Mouse (Mus musculus) hindbrain, postnatal 0 days (tissue): ENCODE measurements at regions not wholly inside any gene's neighbourhood (a gene's known extent, or its start where the extent isn't known, plus 50 kb on each side); places are given as distances from the start of the nearest gene placed in this dataset.

Experiments
- ATAC-seq: fragments of 200-750 bp; cut with Nextera tagmentation; 2 replicates; pipeline ENCODE4 v1.8.0; 2017; ENCODE audit warnings: mild to moderate bottlenecking, moderate TSS enrichment, moderate library complexity
- DNase-seq: peaks from one replicate; pipeline ENCODE4 v3.0.0-alpha.2; 2015; ENCODE audit warnings: low spot score
- H3K27ac ChIP-seq: fragments of 300-500 bp; sonication (generic); 2 replicates; pipeline ENCODE4 v1.5.1; 2014; ENCODE audit warnings: mild to moderate bottlenecking
- H3K27me3 ChIP-seq: fragments of 300-500 bp; sonication (generic); 2 replicates; pipeline ENCODE4 v1.6.1; 2014; ENCODE audit warnings: low read length, mixed read lengths; ENCODE audit not compliant: insufficient read depth
- H3K36me3 ChIP-seq: fragments of 300-500 bp; sonication (generic); 2 replicates; pipeline ENCODE4 v1.6.1; 2014; ENCODE audit warnings: low read length, mixed read lengths; ENCODE audit not compliant: insufficient read depth
- H3K4me1 ChIP-seq: fragments of 300-500 bp; sonication (generic); 2 replicates; pipeline ENCODE4 v1.6.1; 2014; ENCODE audit warnings: antibody characterized with exemption, low read length, mixed read lengths; ENCODE audit not compliant: insufficient read depth
- H3K4me2 ChIP-seq: fragments of 300-500 bp; sonication (generic); 2 replicates; pipeline ENCODE4 v1.6.1; 2014; ENCODE audit warnings: low read depth, mild to moderate bottlenecking, low read length, moderate library complexity, mixed read lengths
- H3K4me3 ChIP-seq: fragments of 300-500 bp; sonication (generic); 2 replicates; pipeline ENCODE4 v1.5.1; 2014; ENCODE audit warnings: low read length
- H3K9ac ChIP-seq: fragments of 300-500 bp; sonication (generic); replicated peaks from 2 replicates; pipeline ENCODE4 v1.6.1; 2014; ENCODE audit warnings: mild to moderate bottlenecking, low read length, moderate library complexity, mixed read lengths
- H3K9me3 ChIP-seq: fragments of 300-500 bp; sonication (generic); 2 replicates; pipeline ENCODE4 v1.6.1; 2016; ENCODE audit warnings: low read length, mixed read lengths
- CTCF ChIP-seq: IDR thresholded peaks from 2 replicates; pipeline ENCODE4 v1.5.1; 2016; ENCODE audit warnings: antibody characterized with exemption, control low read depth, low read depth
- WGBS: fragments of 180-500 bp; shearing (Covaris S2); extraction: QIAGEN DNeasy Blood & Tissue Kit; methylation state at CpG from one replicate; pipeline ENCODE4 v1.1.7; 2014; 5-methylcytosine and 5-hydroxymethylcytosine counted together

DNA sequence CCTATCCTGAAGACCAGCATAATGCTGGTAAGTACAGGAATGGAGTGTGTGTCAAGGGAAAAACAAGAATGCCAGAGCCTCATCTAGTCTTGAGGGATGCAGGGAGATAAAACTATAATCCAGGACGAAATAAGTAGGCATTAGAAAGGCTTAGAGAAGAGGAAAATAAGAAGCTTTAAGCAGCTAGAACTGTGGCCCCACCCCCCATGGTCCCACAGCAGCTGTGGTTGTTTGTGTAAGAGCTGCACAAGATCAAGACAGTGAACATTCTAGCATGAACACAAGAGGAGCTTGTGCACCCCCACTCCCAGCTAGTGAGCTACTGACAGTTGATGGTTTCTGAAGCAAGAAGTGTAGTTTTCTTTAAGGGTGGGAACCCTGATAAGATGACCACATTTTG lies 315.9 kb downstream of the Tmem135 start:
- TF ChIP-seq CTCF: no peak
- Histone ChIP-seq H3K27me3 (no peaks in the 10 kb centered on the region), H3K4me3 (no peak overlapping the region), H3K36me3 (no peaks in the 10 kb centered on the region), H3K4me2 (no peak overlapping the region), H3K27ac (no peak overlapping the region), H3K9me3 (no peaks in the 10 kb centered on the region), H3K9ac (no peak overlapping the region), H3K4me1 (no peaks in the 10 kb centered on the region)
- no peak for ATAC-seq
- 59% methylated on average over 1 of the region's 1 CpGs for WGBS
- DNase-seq: no peak

DNA sequence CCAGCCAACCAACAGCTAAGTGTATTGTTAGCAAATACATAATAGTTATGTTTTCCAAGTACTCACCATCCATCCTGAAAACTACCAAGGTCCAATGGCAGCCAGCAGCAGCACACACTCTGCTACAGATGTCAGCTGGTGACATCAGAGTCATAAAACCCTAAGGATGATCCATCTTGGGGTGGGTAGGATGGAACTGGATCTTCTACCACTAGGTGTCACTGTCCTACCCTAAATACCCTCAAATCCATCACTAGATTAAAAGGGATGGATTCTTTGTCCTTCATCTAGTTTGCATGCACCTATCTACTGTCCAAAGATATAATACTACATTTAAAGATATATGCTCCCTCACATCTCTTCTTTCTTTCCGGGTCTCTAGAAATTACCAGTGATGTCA lies 317.7 kb downstream of the Tmem135 start:
- TF ChIP-seq CTCF: peak; percentile 68
- 92% methylated on average over 1 of the region's 1 CpGs for WGBS
- H3K9me3 ChIP-seq: no peaks in the 10 kb centered on the region
- H3K4me2 ChIP-seq: no peak overlapping the region
- H3K9ac ChIP-seq: no peak overlapping the region
- no peaks in the 10 kb centered on the region for H3K36me3 ChIP-seq
- DNase-seq (peak; percentile 26), ATAC-seq (peak; percentile 38; the same call in 1 of the 2 replicates)
- H3K27me3 ChIP-seq: no peaks in the 10 kb centered on the region
- H3K27ac ChIP-seq: no peak overlapping the region
- H3K4me1 ChIP-seq: no peaks in the 10 kb centered on the region
- no peak overlapping the region for H3K4me3 ChIP-seq

DNA sequence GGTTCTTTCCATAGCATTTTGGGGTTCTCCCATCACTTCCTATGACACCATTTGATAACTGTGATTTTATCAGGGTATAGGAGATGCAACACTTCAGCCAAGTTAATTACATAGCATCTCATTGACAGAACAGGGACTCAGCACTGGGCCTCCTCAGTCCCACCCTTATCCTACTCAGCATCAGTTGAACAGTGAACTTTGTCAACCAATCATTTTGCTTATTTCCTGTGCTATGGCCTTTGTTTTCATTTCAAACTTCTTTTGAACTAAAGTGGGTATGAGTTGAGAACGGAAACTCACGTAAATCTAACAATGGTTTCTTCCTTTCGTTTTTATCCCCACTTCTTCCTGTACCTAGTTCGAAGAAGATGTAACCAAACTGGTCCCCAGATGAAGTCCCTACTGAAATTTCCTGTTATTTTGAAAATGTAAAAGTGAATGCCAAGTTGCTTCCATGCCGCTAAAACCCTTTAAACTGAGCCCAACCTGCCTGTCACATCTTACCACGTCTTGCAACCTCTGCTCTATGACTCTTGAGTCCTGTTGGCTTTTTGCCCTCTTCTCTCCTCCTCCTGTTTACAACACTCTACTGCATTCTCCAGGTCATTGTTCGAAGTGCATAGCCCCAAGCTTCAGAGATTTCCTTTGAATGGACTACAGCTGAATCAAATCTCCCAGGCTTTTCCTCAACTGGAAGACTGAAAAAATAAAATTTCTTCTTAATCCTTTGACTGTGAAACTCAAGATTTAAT lies 329.9 kb downstream of the Tmem135 start:
- no peak overlapping the region for H3K27ac ChIP-seq
- 83% methylated on average over 7 of the region's 7 CpGs for WGBS
- no peak for TF ChIP-seq CTCF
- no peak overlapping the region for H3K4me2 ChIP-seq
- H3K4me3 ChIP-seq: no peak overlapping the region
- no peak for DNase-seq
- no peaks in the 10 kb centered on the region for H3K9me3 ChIP-seq
- H3K36me3 ChIP-seq: no peaks in the 10 kb centered on the region
- no peak overlapping the region for H3K9ac ChIP-seq
- no peaks in the 10 kb centered on the region for H3K4me1 ChIP-seq
- no peaks in the 10 kb centered on the region for H3K27me3 ChIP-seq
- ATAC-seq: no peak

DNA sequence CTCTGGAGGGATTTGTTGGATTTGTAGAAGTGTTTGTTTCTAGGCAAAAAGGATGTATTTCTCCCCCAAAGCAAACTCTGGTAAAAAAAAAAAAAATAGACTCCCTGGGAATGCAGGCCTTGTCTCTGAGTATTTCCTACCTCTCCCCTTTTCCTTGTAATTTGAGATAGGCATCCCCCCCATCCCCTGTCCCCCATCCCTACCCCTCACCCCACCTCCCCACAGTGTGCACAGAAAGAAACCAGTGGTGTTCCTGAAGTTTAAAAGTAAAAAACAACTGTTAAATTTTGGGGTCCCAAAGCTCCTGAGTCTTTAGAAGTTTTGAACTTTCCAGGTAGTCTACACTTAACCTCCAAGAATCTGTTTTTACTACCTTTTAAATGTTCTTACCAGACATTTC lies 334.0 kb downstream of the Tmem135 start:
- Histone ChIP-seq H3K36me3 (no peaks in the 10 kb centered on the region), H3K27ac (no peak overlapping the region), H3K9ac (no peak overlapping the region), H3K4me1 (no peaks in the 10 kb centered on the region), H3K4me3 (no peak overlapping the region), H3K4me2 (no peak overlapping the region), H3K9me3 (no peaks in the 10 kb centered on the region), H3K27me3 (no peaks in the 10 kb centered on the region)
- TF ChIP-seq CTCF: no peak
- ATAC-seq: no peak
- no peak for DNase-seq

DNA sequence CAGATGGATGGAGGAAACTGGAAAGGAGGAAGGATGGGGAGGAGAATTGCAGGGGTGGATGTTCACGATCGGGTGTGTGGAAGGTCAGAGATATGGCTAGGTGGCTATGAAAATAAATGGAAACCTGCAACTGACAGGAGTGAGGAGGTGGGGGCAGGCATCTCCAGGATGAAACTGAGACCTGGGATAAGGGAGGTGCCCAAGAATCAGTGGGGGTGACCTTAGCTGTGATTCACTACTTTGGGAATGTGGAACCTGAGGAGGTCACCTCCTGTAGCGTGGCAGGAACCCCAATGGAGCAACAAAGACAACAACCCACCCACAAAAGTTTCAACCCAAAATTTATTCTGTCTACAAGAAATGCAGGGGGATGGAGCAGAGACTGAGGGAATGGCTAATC lies 339.6 kb downstream of the Tmem135 start:
- no peak overlapping the region for H3K9ac ChIP-seq
- no peak for DNase-seq

DNA sequence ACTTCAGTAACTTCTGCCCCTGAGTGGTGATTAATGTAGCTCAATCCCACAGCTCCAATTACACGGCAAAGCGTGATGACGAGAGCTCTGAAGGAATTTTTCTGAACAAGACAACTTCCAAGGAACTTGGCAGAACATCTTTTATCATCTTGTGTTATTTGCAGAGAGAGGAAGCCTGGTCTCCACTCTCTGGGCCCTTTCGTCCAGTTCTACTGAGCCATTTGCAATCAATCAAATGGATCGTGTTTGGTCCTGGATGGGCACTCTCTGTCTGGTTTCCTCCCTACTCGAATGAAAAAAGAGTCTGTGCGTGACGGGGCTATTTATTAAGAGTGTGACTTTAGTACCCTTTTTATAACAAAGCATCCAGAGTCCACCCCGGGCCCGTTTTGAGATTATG lies 340.4 kb downstream of the Tmem135 start:
- no peaks in the 10 kb centered on the region for H3K27me3 ChIP-seq
- H3K4me3 ChIP-seq: no peak overlapping the region
- no peaks in the 10 kb centered on the region for H3K4me1 ChIP-seq
- no peak for ATAC-seq
- no peak overlapping the region for H3K27ac ChIP-seq
- no peaks in the 10 kb centered on the region for H3K9me3 ChIP-seq
- TF ChIP-seq CTCF: no peak
- H3K4me2 ChIP-seq: no peak overlapping the region
- no peak overlapping the region for H3K9ac ChIP-seq
- 81% methylated on average over 10 of the region's 10 CpGs for WGBS
- no peak for DNase-seq
- no peaks in the 10 kb centered on the region for H3K36me3 ChIP-seq

More for the DNA sequence above, 339.6 kb downstream of the Tmem135 start:
- no peak overlapping the region for H3K27ac ChIP-seq
- no peaks in the 10 kb centered on the region for H3K4me1 ChIP-seq
- WGBS: 87% methylated on average over 3 of the region's 3 CpGs
- no peak for ATAC-seq
- H3K9me3 ChIP-seq: no peaks in the 10 kb centered on the region
- no peaks in the 10 kb centered on the region for H3K27me3 ChIP-seq
- H3K36me3 ChIP-seq: no peaks in the 10 kb centered on the region
- H3K4me3 ChIP-seq: no peak overlapping the region
- no peak overlapping the region for H3K4me2 ChIP-seq
- TF ChIP-seq CTCF: no peak

DNA sequence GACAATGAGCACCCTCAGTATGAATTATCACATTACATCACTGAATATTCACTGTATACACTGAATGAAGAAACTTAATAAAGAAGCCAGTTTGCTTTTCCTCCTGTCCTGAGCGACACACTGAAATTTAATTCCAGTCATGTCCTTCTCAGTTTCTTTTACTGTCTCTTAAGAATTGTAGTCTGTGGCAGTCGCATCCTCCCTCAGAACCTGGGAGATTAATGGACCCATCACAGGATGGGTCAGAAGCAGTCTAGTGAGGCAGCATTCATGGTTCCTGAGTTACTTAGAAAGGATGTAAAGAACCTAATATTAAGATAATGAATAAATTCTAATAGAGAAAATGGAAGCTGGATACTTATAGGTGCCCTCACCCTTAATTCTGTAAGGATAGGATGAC lies 349.5 kb downstream of the Tmem135 start:
- WGBS: 80% methylated on average over 2 of the region's 2 CpGs
- no peak for ATAC-seq
- H3K27me3 ChIP-seq: no peaks in the 10 kb centered on the region
- no peaks in the 10 kb centered on the region for H3K36me3 ChIP-seq
- no peak overlapping the region for H3K9ac ChIP-seq
- H3K4me1 ChIP-seq: no peaks in the 10 kb centered on the region
- DNase-seq: no peak
- H3K27ac ChIP-seq: no peak overlapping the region
- H3K4me3 ChIP-seq: no peak overlapping the region
- no peak for TF ChIP-seq CTCF
- H3K9me3 ChIP-seq: no peaks in the 10 kb centered on the region
- H3K4me2 ChIP-seq: no peak overlapping the region
